Mouse (Mus musculus): ENCODE data around the gene Trim60.

GRCm38 (mm10) chr8:64983150-64983897 is 35.1 kb downstream of the Trim60 start:
- TF ChIP-seq CTCF (IDR thresholded peaks at IDR 0.05; ENCODE audit: low read depth, low read length) = no peak
- no peak for TF ChIP-seq TAL1 (conservative IDR thresholded peaks at IDR 0.05; ENCODE audit: low read depth, low read length)
- TF ChIP-seq GATA1 (IDR thresholded peaks at IDR 0.05; ENCODE audit: borderline replicate concordance, low read length) = no peak
- TF ChIP-seq GATA2 (IDR thresholded peaks at IDR 0.05; ENCODE audit: borderline replicate concordance, low read depth, low read length) = no peak

Measured in G1E (cell line).